Mouse (Mus musculus): Measurements from ENCODE around the gene Col16a1.
A peak's percentile ranks its signal among the peaks of the same experiment; 100 is the strongest.

The Col16a1 gene

GRCm38 (mm10) chr4:130044211-130044610, 3.4 kb upstream of the Col16a1 start:
- DNase-seq (ENCODE audit: low spot score in 2 of 2) = peak in 1 of 2 experiments; percentile 79

- no peak for DNase-seq (ENCODE audit: low spot score in 2 of 2)
Observed at GRCm38 (mm10) chr4:130045609-130046008, 2.0 kb upstream of the Col16a1 start.

- no peak for DNase-seq (ENCODE audit: low spot score in 2 of 2)
Observed at GRCm38 (mm10) chr4:130048203-130048479, 501 bp downstream of the Col16a1 start.

- DNase-seq (ENCODE audit: low spot score in 2 of 2) = no peak
Observed at GRCm38 (mm10) chr4:130050056-130050824, 2.6 kb downstream of the Col16a1 start.

GRCm38 (mm10) chr4:130052283-130052682, 4.6 kb downstream of the Col16a1 start:
- no peak for DNase-seq (ENCODE audit: low spot score in 2 of 2)

- DNase-seq (ENCODE audit: low spot score in 2 of 2) = no peak
Observed at GRCm38 (mm10) chr4:130053111-130053510, 5.5 kb downstream of the Col16a1 start.

GRCm38 (mm10) chr4:130054727-130055126, 7.1 kb downstream of the Col16a1 start:
- DNase-seq (ENCODE audit: low spot score in 2 of 2) = peak in 1 of 2 experiments; percentile 40

GRCm38 (mm10) chr4:130055160-130056010, 7.7 kb downstream of the Col16a1 start:
- DNase-seq (ENCODE audit: low spot score in 2 of 2) = no peak

GRCm38 (mm10) chr4:130056011-130056322, 8.3 kb downstream of the Col16a1 start:
- DNase-seq (ENCODE audit: low spot score in 2 of 2) = no peak

GRCm38 (mm10) chr4:130056471-130056870, 8.8 kb downstream of the Col16a1 start:
- DNase-seq (ENCODE audit: low spot score in 2 of 2) = no peak

- DNase-seq (ENCODE audit: low spot score in 2 of 2) = no peak
Observed at GRCm38 (mm10) chr4:130060937-130061336, 13.3 kb downstream of the Col16a1 start.

- DNase-seq (ENCODE audit: low spot score in 2 of 2) = no peak
Observed at GRCm38 (mm10) chr4:130063191-130063590, 15.6 kb downstream of the Col16a1 start.

GRCm38 (mm10) chr4:130066816-130067215, 19.2 kb downstream of the Col16a1 start:
- DNase-seq (ENCODE audit: low spot score in 2 of 2) = peak in 1 of 2 experiments; percentile 49

- no peak for DNase-seq (ENCODE audit: low spot score in 2 of 2)
Observed at GRCm38 (mm10) chr4:130070523-130070922, 22.9 kb downstream of the Col16a1 start.

GRCm38 (mm10) chr4:130071758-130072157, 24.1 kb downstream of the Col16a1 start:
- no peak for DNase-seq (ENCODE audit: low spot score in 2 of 2)

GRCm38 (mm10) chr4:130073367-130073766, 25.7 kb downstream of the Col16a1 start:
- no peak for DNase-seq (ENCODE audit: low spot score in 2 of 2)

- no peak for DNase-seq (ENCODE audit: low spot score in 2 of 2)
Observed at GRCm38 (mm10) chr4:130074761-130075515, 27.3 kb downstream of the Col16a1 start.

- peak in 1 of 2 experiments; percentile 64 for DNase-seq (ENCODE audit: low spot score in 2 of 2)
Observed at GRCm38 (mm10) chr4:130076856-130077255, 29.2 kb downstream of the Col16a1 start.

GRCm38 (mm10) chr4:130078816-130079485, 31.3 kb downstream of the Col16a1 start:
- DNase-seq (ENCODE audit: low spot score in 2 of 2) = peak in 1 of 2 experiments; percentile 60

GRCm38 (mm10) chr4:130079521-130079920, 31.9 kb downstream of the Col16a1 start:
- no peak for DNase-seq (ENCODE audit: low spot score in 2 of 2)

- peak; percentile 66 to 94 for DNase-seq (ENCODE audit: low spot score in 2 of 2)
Observed at GRCm38 (mm10) chr4:130081345-130082190, 33.9 kb downstream of the Col16a1 start.

Data from cerebellum, postnatal 4 days (tissue).